Mouse (Mus musculus) CH12.LX (cell line): ENCODE results near the gene Gm27027. TPM values are rescaled to one million over a fixed set of nuclear protein-coding genes. Genes with fewer than 3 reads are reported as not detected.
A peak's percentile ranks its signal among the peaks of the same experiment; 100 is the strongest.

ENCODE experiments used
- DNase-seq: peaks from one replicate; pipeline ENCODE4 v3.0.0-alpha.2; 2013; ENCODE audit errors: extremely low read depth
- H3K27ac ChIP-seq: 2 replicates; pipeline ENCODE4 v1.5.1; 2012; ENCODE audit warnings: low read depth, mild to moderate bottlenecking, control low read depth, moderate library complexity; ENCODE audit not compliant: insufficient read depth
- H3K27me3 ChIP-seq: replicated peaks from 2 replicates; pipeline ENCODE3; 2012; ENCODE audit warnings: inconsistent platforms
- H3K36me3 ChIP-seq, 2 experiments: replicated peaks in 1 of 2; 2 replicates each; pipeline versions ENCODE3 to v1.6.1; 2012; ENCODE audit warnings: inconsistent platforms in 1 of 2, low read length in 1 of 2, mild to moderate bottlenecking in 1 of 2, mixed read lengths in 1 of 2, moderate library complexity in 1 of 2; ENCODE audit not compliant: control insufficient read depth in 1 of 2, insufficient read depth in 1 of 2
- H3K4me1 ChIP-seq, 2 experiments: 2 replicates each; pipeline ENCODE4 v1.6.1; 2012; ENCODE audit warnings: inconsistent platforms in 1 of 2, moderate library complexity in 1 of 2; ENCODE audit not compliant: insufficient read depth in 2 of 2, control insufficient read depth in 1 of 2
- H3K4me2 ChIP-seq: 2 replicates; pipeline ENCODE4 v1.6.1; 2012; ENCODE audit warnings: low read depth, mild to moderate bottlenecking, control low read depth; ENCODE audit not compliant: poor library complexity, insufficient read depth, severe bottlenecking
- H3K4me3 ChIP-seq, 3 experiments: fragments of 150-350 bp in 1 of 3; sonication (generic) in 1 of 3; replicated peaks in 1 of 3; 2 replicates each; pipeline versions ENCODE3 to v1.5.1; 2011 to 2012; ENCODE audit warnings: low read depth in 2 of 3, low read length in 2 of 3, mild to moderate bottlenecking in 2 of 3, moderate library complexity in 2 of 3, control low read depth in 1 of 3, improper control_type of control experiment in 1 of 3, inconsistent platforms in 1 of 3, mixed read lengths in 1 of 3; ENCODE audit not compliant: poor library complexity in 1 of 3
- H3K79me2 ChIP-seq: replicated peaks from 2 replicates; pipeline ENCODE4 v1.6.1; 2012; ENCODE audit warnings: mild to moderate bottlenecking, moderate library complexity; ENCODE audit not compliant: control insufficient read depth, poor library complexity, insufficient read depth, severe bottlenecking; ENCODE audit errors: extremely low read depth
- H3K9ac ChIP-seq: 2 replicates; pipeline ENCODE4 v1.6.1; 2012; ENCODE audit warnings: low read depth, mild to moderate bottlenecking, control low read depth, moderate library complexity; ENCODE audit not compliant: insufficient read depth
- H3K9me3 ChIP-seq: replicated peaks from 2 replicates; pipeline ENCODE3; 2012; ENCODE audit warnings: low read length, inconsistent platforms, mixed read lengths
- CTCF ChIP-seq, 2 experiments: IDR thresholded peaks in 1 of 2; conservative IDR thresholded peaks in 1 of 2; 2 replicates each; pipeline ENCODE4 v1.5.1; 2011 to 2012; ENCODE audit warnings: low read depth in 2 of 2, low read length in 2 of 2, improper control_type of control experiment in 1 of 2, inconsistent platforms in 1 of 2, mild to moderate bottlenecking in 1 of 2, moderate library complexity in 1 of 2
- EP300 ChIP-seq: IDR thresholded peaks from 2 replicates; pipeline ENCODE4 v1.6.1; 2011; ENCODE audit warnings: low read length, improper control_type of control experiment
- ETS1 ChIP-seq: conservative IDR thresholded peaks from 2 replicates; pipeline ENCODE4 v1.6.1; 2012; ENCODE audit warnings: low read depth, mild to moderate bottlenecking, inconsistent platforms, low read length, improper control_type of control experiment, moderate library complexity
- HCFC1 ChIP-seq: IDR thresholded peaks from 2 replicates; pipeline ENCODE4 v1.6.1; 2012; ENCODE audit warnings: low read depth, mild to moderate bottlenecking, inconsistent platforms, low read length, improper control_type of control experiment
- JUN ChIP-seq: IDR thresholded peaks from 2 replicates; pipeline ENCODE4 v1.6.1; 2011; ENCODE audit warnings: low read depth, mild to moderate bottlenecking, low read length, improper control_type of control experiment, moderate library complexity; ENCODE audit not compliant: insufficient read depth
- KAT2A ChIP-seq: IDR thresholded peaks from 2 replicates; pipeline ENCODE4 v1.6.1; 2012; ENCODE audit warnings: low read length, improper control_type of control experiment, inconsistent platforms; ENCODE audit not compliant: insufficient replicate concordance
- MAX ChIP-seq: IDR thresholded peaks from 2 replicates; pipeline ENCODE4 v1.6.1; 2011; ENCODE audit warnings: low read length, improper control_type of control experiment
- MEF2A ChIP-seq: IDR thresholded peaks from 2 replicates; pipeline ENCODE4 v1.6.1; 2014; ENCODE audit warnings: low read depth, mild to moderate bottlenecking, inconsistent platforms, low read length, improper control_type of control experiment, borderline replicate concordance
- MYC ChIP-seq: IDR thresholded peaks from 2 replicates; pipeline ENCODE4 v1.6.1; 2011; ENCODE audit warnings: low read depth, mild to moderate bottlenecking, improper control_type of control experiment, low read length
- NELFE ChIP-seq: IDR thresholded peaks from 2 replicates; pipeline ENCODE4 v1.6.1; 2011; ENCODE audit warnings: low read depth, low read length, improper control_type of control experiment
- POLR2AphosphoS2 ChIP-seq: IDR thresholded peaks from 2 replicates; pipeline ENCODE4 v1.6.1; 2011; ENCODE audit warnings: low read depth, low read length, improper control_type of control experiment
- SIN3A ChIP-seq: IDR thresholded peaks from 2 replicates; pipeline ENCODE4 v1.6.1; 2012; ENCODE audit warnings: low read length, improper control_type of control experiment, inconsistent platforms
- TCF12 ChIP-seq: IDR thresholded peaks from 2 replicates; pipeline ENCODE4 v1.6.1; 2014; ENCODE audit warnings: low read depth, mild to moderate bottlenecking, inconsistent platforms, low read length, improper control_type of control experiment
- ZC3H11A ChIP-seq: IDR thresholded peaks from 2 replicates; pipeline ENCODE4 v1.6.1; 2012; ENCODE audit warnings: low read depth, mild to moderate bottlenecking, inconsistent platforms, low read length, improper control_type of control experiment
- ZMIZ1 ChIP-seq: IDR thresholded peaks from 2 replicates; pipeline ENCODE4 v1.6.1; 2012; ENCODE audit warnings: low read depth, mild to moderate bottlenecking, inconsistent platforms, low read length, improper control_type of control experiment
- ZNF384 ChIP-seq: IDR thresholded peaks from 2 replicates; pipeline ENCODE4 v1.6.1; 2012; ENCODE audit warnings: low read depth, low read length, improper control_type of control experiment, inconsistent platforms
- dilution Hi-C: fragments of 300-500 bp; cut with MboI; formaldehyde crosslinking; loops from 2 replicates; pipeline ENCODE4 v1.14.3; 2020; ENCODE audit warnings: low sequenced_read_pairs; ENCODE audit not compliant: extremely low pct_unique_long_range_greater_than_20kb, extremely low pct_ligation_motif_present
- in situ Hi-C: fragments of 300-500 bp; cut with MboI; formaldehyde crosslinking; loops from 3 replicates; pipeline ENCODE4 v1.14.3; 2019; ENCODE audit warnings: low sequenced_read_pairs, low pct_ligation_motif_present, low pct_unique_long_range_greater_than_20kb, mixed read lengths
- polyA plus RNA-seq: library from polyadenylated mRNA; unstranded; fragments of >175 nt; gene quantifications from 2 replicates; pipeline ENCODE4 v1.2.1, GENCODE M21; 2012; ENCODE audit warnings: low read depth; ENCODE audit not compliant: insufficient read length
- total RNA-seq, 2 experiments: library from RNA; depleted of rRNA; stranded (reverse); fragments of 300-350 nt in 1 of 2; fragments of >200 nt in 1 of 2; gene quantifications; 2 replicates each; pipeline ENCODE4 v1.2.3; 2012 to 2014

Gene Gm27027
- total and polyA plus RNA-seq, 3 experiments, result not detected

DNA sequence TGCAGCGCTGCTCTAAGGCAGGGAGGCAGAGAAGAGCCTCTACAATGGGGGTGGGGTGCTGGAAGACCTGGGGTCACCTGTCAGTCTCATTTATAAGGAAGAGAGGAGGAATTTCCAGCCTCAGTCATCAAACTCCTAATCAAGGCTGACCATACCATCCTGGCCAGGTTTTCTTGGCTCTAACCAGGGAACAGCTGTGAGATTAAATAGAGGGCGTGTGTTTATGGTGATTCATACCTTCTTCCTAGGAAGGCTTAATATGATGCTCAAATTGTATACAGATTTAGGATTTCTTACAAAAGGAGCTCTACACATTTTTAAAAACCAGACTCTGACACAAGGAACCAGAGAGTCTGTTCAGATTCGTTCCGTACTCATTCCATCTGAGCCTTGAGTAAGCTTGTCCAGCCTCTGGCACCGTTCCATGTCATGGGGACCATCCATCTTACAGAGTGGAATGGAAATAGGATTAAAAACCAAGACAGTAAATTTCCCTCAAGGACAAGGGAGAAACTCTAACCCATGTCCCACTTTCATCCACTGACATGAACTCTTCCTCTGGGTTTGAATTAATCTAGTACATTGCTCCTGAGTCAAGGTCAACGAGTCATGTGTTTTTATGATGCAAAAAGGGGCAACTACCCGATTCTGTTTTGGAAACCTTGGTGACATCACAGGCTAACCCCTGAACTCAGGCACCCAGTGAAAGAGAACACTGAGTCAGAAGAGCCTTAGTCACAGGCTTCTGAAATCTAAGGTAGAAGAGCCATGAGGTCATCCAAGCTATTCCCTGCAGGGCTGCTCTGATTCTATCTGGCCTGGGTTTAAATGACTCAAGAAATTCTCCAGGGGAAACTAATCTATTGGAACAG, 16.7 kb downstream of the Gm27027 start:
- Histone ChIP-seq H3K4me1 (peaks cover 13 to 26% of the 10 kb centered on the region in 2 experiments), H3K4me2 (no peak overlapping the region), H3K4me3 (no peak overlapping the region), H3K36me3 (peaks cover 22 to 66% of the 10 kb centered on the region in 2 experiments), H3K79me2 (no peaks in the 10 kb centered on the region), H3K9me3 (no peaks in the 10 kb centered on the region), H3K9ac (no peak overlapping the region), H3K27ac (peak overlapping the region; percentile 19; the same call in 1 of the 2 replicates), H3K27me3 (no peaks in the 10 kb centered on the region)
- peak; percentile 33 for DNase-seq
- TF ChIP-seq SIN3A, result no peak
- no peak for TF ChIP-seq MAX
- TF ChIP-seq KAT2A, result no peak
- peak; percentile 54 for TF ChIP-seq ETS1
- TF ChIP-seq ZNF384, result no peak
- in situ Hi-C loops (no loop called here), dilution Hi-C loops (no loop called here)

DNA sequence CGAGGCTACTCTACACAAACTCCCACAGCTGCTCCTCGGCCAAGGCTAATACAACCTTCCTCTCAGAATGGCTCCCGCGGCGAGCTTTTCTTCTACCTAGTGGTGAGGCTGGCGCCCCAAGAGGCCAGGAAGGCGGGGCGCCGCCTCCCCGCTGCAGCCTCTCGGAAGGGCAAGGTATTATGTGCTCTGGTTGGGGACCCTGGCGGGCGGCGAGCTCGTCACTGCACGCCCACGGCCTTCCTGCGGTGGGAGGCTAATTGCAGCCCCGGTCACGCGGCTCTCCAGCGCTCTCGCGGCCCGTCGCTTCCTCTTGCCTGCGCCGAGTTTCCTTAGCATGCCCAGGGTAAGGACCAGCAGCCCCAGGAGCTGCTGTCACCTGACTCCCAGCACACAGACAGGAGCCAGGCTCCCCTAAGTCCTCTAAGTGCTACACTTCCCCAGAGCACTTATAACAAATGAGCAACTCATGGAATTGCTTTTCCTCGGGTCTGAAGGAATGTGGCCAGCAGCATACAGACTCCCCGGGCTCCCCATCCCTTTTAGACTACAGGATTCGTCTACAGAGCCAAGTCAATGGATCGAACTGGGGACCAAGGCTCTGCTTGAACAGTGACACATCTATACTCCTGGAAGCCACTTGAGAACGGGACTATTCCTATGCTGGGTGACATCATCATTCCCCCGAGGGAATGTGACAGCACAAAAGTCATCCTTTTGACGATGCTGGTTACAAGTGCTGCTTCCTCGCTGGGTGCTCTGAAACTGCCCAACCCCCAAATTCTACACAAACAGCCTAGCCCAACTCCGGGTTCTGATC, 19.5 kb downstream of the Gm27027 start:
- H3K4me1 ChIP-seq, result peaks cover 13 to 26% of the 10 kb centered on the region in 2 experiments
- peak overlapping the region; percentile 19; the same call in 1 of the 2 replicates for H3K4me2 ChIP-seq
- dilution Hi-C loops, result no loop called here
- DNase-seq, result peak; percentile 38
- H3K27me3 ChIP-seq, result no peaks in the 10 kb centered on the region
- H3K9ac ChIP-seq, result no peak overlapping the region
- H3K36me3 ChIP-seq, result peaks cover 11 to 38% of the 10 kb centered on the region in 2 experiments
- H3K27ac ChIP-seq, result no peak overlapping the region
- TF ChIP-seq CTCF (conservative IDR thresholded peaks at IDR 0.05 in 1 of 2, IDR thresholded peaks at IDR 0.05 in 1 of 2; ENCODE audit: low read depth in 2 of 2, low read length in 2 of 2) (peak in 1 of 2 experiments; percentile 46; a peak in 2 of 4 replicates), ZMIZ1 (no peak), EP300 (no peak), ETS1 (peak; percentile 9; the same call in 1 of the 2 replicates), MEF2A (no peak), JUN (0 out of 2 replicates have a peak, but pooled peaks have one; percentile 7), TCF12 (no peak), MYC (no peak), HCFC1 (no peak), MAX (no peak), POLR2AphosphoS2 (no peak), NELFE (no peak), ZC3H11A (no peak)
- H3K79me2 ChIP-seq, result no peaks in the 10 kb centered on the region
- in situ Hi-C loops, result no loop called here
- no peaks in the 10 kb centered on the region for H3K9me3 ChIP-seq
- H3K4me3 ChIP-seq, result peak overlapping the region; percentile 16 to 35 (median 27)
